Mouse (Mus musculus) E14TG2a.4 (cell line): ENCODE data around the gene Tpst2.

ENCODE experiments used
- CTCF ChIP-seq: conservative IDR thresholded peaks from 2 replicates; pipeline ENCODE4 v1.5.1; 2014; ENCODE audit warnings: low read length
- POU5F1 ChIP-seq: IDR thresholded peaks from 2 replicates; pipeline ENCODE4 v1.6.1; 2014; ENCODE audit warnings: low read length, borderline replicate concordance

DNA sequence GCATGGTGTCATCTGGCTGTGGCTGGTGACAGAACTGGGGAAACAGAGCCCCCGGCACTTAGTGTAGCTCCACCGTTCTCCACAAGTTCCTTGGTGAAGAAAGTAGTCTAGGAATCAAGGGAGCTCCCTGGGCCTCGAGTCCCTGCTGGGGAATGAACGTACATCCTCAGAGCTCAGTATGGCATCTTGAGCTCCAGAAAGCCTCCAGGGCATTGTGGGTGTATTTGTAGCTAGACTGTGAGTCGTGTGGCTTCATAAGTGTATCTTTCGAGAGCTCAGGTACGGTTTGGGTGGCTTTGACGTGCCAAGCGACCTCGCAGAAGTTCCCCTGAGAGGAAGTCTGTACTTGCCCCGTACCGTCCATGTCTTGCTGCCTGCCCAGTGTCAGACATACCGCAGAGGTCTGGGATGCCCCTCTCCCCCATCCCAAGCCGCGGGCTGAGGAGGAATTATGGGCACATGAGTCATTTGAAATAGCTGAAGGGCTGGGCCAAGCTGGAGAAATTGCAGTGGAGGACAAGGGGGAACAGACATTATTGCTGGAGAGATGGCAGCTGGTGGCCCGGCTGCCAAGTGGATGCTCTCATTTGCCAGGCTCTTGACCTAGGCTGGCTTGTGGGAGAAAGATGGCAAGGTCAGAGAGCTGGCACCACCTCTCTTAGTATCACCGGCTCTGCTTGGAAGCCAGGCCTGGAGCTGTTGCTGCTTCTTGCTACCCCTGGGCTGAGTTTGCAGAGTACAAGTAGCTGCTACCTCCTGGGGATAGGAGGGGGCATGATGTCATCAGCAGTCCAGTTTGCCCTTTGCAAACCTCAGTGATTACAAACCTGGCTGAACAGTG lies 2.9 kb downstream of the Tpst2 start:
- TF ChIP-seq CTCF (no peak), POU5F1 (no peak)
